Mouse (Mus musculus) heart, postnatal 0 days (tissue): ENCODE results near the gene Idh3b.
A peak's percentile ranks its signal among the peaks of the same experiment; 100 is the strongest.

Experiments used
- CTCF ChIP-seq: IDR thresholded peaks from 2 replicates; pipeline ENCODE4 v1.5.1; 2016; ENCODE audit warnings: antibody characterized with exemption, control low read depth, low read depth
- EP300 ChIP-seq: IDR thresholded peaks from 2 replicates; pipeline ENCODE4 v1.6.1; 2016; ENCODE audit warnings: antibody characterized with exemption, low read depth

- TF ChIP-seq CTCF (peak; percentile 48), EP300 (no peak)
These were observed 37.4 kb downstream of the Idh3b start for GRCm38 (mm10) chr2:130246912-130247311.
